Mouse (Mus musculus) ES-Bruce4 (cell line): ENCODE results near the gene Inip.

Source experiments
- CTCF ChIP-seq: IDR thresholded peaks from one replicate; pipeline ENCODE4 v1.8.1; 2011; ENCODE audit warnings: low read depth, low read length
- POLR2A ChIP-seq: IDR thresholded peaks from one replicate; pipeline ENCODE4 v1.8.1; 2011; ENCODE audit warnings: low read length; ENCODE audit not compliant: insufficient read depth

- TF ChIP-seq POLR2A: no peak
- TF ChIP-seq CTCF: no peak
Observed at GRCm38 (mm10) chr4:59819054-59819472, 17.7 kb upstream of the Inip start.
